Mouse (Mus musculus) v-Abl transformed pro-B cells (cell line): ENCODE measurements around the gene Ptpre.

Experiments
- in situ Hi-C, 2 experiments: fragments of 400-800 bp; cut with MboI; formaldehyde crosslinking; loops; one replicate each; pipeline ENCODE4 v1.15.1; 2025; ENCODE audit not compliant: unreplicated experiment in 2 of 2

Gene Ptpre

DNA sequence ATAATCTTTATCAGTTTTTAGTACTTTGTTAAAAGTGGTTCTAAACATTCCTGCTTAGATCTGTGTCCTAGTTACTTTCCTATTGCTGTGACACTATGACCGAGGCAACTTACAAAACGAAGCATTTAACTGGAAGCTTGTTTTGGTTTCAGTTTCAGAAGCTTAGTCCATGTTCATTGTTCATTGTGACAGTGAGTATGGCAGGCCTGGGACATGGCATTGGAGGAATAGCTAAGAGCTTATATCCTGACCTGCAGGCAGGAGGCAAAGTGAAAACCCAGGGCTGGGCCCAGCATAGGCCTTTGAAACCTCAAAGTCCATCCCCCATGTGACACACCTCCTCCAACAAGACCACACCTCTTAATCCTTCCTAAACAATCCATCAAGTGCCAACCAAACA, 8.2 kb upstream of the Ptpre start:
- in situ Hi-C loops: no loop called here

DNA sequence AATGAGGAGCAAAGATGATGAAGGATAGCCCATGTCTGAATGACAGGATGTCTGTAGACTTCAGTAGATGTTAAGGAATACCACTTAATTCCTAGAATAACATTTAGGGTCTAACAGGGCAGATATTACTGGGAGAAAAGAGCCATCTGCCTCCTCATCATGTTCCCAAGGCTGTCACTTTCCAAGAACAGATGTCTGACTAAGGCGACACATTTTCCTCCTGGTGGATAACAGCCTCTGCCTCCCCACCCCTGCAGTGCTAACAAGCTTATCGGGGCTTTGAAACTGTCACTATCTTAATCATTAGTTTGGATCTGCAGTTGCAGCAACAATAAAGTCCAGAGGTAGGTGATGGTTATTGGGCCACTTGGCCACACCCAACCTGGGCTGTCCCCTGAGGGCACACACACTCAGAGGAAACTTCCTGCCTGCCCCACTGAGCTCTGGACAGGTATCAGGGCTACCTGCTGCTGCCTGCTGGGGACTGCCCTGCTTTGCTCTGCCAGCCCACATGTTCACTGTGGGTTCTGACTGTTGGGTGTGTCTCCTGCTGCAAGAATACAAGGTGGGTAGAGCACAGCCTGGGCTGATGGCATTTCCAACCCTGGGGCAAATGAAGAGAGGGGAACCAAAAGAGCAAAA, 2.6 kb upstream of the Ptpre start:
- in situ Hi-C loops: loop anchor here (5.0 kb wide), 2 partner anchors 32 to 93 kb away; no protein-coding TSS in a partner anchor

DNA sequence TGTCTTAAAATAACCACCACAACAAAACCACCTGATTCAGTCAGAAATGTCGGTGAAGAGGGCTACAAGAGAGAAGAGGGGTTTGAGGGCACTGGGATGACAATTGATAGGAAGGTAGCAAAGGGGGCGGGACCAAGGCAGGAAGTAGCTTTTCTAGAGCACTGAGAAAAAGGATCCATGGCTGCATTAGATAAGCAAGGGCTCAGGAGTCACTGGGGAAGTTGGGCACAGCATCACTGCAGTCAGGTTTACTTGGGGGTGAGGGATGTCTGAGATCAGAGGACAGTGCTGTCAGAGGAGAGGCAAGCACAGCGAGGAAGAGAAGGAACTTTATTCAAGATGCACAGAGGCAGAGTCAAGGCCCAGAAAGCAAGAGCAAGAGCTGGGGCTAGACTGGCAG, 1.4 kb upstream of the Ptpre start:
- in situ Hi-C loops: loop anchor here (5.0 kb wide), 2 partner anchors 34 to 91 kb away; no protein-coding TSS in a partner anchor

DNA sequence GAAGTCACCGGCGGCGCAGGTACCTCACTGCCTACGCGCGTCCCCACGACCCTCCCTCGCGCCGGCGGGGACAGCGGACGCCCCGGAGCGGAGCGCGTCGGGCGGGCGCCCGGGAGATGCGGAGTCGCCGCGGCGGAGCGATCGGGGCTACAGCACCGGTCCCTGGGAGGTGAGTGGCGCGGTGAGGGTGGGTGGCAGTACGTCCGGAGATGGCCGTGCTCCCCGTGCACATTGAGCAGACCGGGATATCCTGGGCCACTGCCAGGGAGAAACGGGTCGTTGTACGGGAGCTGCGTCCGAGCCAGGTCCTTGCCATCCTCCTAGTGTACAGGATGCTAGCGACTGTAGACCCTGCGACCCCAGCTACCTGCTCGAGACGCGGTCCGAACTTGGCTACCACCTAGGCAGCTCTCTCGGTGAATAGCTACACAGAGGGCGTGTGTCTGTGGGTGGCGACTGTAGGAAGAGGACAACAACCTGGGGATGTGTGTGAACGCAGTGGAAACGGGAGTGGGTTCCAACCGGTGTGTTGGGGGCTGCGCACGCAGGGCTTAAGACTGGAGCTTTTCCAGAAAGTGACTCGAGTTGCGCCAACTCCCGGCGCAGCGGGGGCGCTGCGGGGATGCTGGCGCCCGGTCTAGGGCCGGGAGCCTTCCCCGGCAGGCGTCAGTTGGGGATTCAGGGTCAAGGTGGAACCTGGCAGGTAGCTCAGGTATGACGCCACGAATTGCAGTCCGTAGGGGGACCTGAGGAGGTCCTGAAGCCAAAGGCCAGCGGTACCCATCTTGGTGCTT, 864 bp downstream of the Ptpre start:
- in situ Hi-C loops: loop anchor here (5.0 kb wide), 2 partner anchors 36 to 89 kb away; no protein-coding TSS in a partner anchor

DNA sequence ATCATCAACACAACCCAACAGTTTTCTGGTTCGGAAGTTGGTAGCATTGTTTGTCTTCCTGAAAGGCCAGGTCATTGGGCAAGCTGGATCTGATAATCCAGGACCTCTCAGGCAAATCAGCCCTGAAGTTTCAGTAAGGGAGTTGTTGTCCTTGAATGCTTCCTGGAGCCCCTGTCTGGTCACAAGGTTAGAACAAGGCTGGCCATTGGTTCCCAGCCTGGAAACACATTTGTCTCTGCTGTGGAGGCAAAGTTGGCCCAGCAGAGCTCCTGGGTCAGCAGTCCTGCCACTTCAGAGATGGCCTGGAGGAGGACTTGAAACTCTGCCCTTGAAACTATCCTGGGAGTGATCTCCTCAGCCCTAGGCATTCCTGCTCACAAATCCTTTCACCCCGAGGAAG, 2.1 kb downstream of the Ptpre start:
- in situ Hi-C loops: loop anchor here (5.0 kb wide), 2 partner anchors 37 to 88 kb away; no protein-coding TSS in a partner anchor

GRCm38 (mm10) chr7:135542235-135542634, 5.0 kb downstream of the Ptpre start:
- in situ Hi-C loops: no loop called here

- in situ Hi-C loops: no loop called here
Observed at GRCm38 (mm10) chr7:135543033-135543432, 5.8 kb downstream of the Ptpre start.

DNA sequence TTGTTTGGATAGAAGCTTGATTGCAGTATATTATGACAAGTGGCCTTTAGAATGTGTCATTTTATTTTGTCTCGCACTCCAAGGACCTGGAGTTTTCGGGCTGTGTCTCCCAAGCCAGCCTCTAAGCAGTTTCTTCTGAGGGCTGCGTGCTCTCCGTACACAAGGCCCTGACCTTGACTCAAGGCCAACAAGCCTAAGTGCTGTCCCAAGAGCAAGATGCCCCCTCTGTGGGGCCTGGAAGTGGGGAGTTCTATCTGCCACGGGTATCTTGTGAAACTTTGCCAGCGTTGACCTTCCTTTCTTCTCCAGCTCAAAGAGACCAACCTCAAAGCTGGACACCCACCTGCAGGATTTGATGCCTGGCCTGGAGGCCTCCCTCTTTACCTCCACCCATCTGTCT, 7.0 kb downstream of the Ptpre start:
- in situ Hi-C loops: no loop called here

DNA sequence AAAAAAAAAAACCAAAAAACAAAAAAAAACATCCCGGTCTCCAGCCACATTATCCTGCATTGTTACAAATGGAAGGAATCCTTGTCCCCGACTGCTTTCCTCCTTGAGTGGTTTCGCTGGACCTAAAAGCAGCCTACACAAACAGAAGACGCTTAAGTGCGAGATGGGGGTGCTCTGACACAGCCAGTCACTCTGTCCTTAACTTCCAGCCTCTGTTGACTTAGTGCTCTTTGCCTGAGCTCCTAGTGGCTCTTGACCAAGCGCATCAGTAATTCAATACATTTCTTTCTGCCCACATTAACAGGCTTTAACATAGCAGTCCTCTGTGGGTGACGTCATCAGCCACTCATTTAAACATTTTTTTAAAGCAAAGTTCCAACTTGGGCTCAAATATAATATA, 8.7 kb downstream of the Ptpre start:
- in situ Hi-C loops: no loop called here

DNA sequence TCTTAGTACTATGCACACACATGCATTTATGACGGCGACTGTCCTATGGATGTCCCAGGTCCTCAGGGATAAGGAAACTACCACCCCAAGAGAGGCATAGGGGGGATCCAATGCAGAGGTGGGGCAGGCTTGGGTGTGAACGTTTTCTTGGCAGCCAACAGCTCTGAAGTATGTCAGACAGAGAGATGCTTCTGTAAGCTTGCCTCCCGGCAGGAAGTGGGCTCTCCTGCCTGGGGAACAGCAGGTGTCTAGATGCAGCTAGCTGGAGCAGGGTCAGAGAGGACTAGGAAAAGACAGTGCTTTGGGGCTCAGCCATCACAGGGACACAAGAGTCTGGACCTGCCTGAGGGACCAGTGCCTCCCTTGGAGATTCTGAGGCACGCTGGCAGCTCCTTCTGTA, 9.2 kb downstream of the Ptpre start:
- in situ Hi-C loops: no loop called here

DNA sequence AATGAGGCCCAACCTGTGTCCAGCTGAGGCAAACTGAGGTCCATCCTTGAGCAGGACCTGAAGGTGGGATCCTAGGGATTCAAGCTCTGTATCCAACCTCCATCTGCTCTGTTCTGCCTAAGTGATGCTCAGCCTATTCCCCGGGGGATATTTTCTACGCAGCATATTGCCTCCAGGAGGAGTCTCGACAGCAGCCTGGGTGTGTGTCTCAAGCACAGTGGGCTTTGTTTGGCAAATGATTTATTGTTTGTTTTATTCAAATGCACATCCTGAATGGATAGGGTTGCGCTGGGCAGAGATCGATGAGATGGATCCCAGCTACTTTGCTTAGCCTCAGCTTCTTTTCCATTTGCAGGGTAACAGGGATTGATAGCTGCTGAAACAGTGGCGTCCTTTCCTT, 11.2 kb downstream of the Ptpre start:
- in situ Hi-C loops: no loop called here

DNA sequence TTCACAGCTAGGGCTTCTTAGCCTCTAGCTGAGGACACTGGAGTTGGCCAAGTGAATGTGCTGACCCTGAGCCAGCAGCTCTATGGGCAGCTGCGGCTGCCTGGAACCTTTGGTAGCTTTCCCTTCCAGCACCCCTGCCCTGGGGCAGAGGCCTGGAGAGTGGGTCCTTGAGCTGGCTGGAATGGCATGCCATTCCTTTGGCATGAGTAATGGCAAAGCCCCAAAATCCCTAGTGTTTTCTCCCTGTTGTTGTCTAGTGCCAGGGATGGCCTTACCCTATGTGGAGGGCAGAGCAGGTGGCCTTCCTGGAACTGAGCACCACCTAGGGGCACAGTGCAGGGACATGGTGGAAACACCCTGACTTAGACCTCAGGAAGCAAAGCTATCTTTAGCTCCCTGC, 14.3 kb downstream of the Ptpre start:
- in situ Hi-C loops: no loop called here

DNA sequence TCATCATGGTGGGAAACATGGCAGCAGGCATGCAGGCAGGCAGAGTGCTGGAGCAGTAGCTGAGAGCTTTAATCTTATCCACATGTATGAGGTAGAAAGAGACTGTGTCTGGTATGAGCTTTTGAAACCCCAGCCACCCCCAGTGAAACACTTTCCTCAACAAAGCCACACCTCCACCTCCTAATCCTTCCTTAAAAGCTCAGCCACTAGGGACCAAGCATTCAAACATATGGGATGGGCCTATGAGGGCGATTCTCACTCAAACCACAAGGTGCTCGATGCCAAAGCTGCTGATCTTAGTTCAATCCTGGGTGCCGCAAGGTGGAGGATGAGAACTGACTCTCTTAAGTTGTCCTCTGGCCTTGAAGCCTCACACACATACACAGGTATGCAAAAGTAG, 16.3 kb downstream of the Ptpre start:
- in situ Hi-C loops: no loop called here

- in situ Hi-C loops: no loop called here
Observed at GRCm38 (mm10) chr7:135556663-135557402, 19.6 kb downstream of the Ptpre start.

GRCm38 (mm10) chr7:135560280-135560679, 23.0 kb downstream of the Ptpre start:
- in situ Hi-C loops: no loop called here

- in situ Hi-C loops: no loop called here
Observed at GRCm38 (mm10) chr7:135564022-135564421, 26.7 kb downstream of the Ptpre start.

DNA sequence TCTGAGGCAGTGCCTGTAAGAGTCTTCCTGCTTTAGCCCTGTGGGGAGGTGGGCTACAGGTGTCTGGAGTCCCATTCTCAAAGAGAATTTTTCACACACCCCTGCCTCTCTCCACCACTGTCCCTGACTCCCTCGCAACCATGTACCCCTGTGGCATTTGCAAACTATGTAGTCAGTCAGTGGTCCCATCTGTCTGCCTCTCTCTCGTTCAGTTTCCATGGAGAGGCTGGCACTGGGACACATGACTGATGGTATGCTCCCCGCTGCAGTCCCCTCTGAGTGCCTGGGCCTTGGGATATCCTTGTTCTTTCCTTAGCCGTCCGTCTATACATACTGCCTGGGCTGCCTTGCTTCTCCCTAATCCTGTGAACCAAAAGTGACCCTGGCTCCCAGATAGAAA, 28.7 kb downstream of the Ptpre start:
- in situ Hi-C loops: no loop called here

GRCm38 (mm10) chr7:135567582-135567981, 30.3 kb downstream of the Ptpre start:
- in situ Hi-C loops: no loop called here

GRCm38 (mm10) chr7:135568550-135568949, 31.3 kb downstream of the Ptpre start:
- in situ Hi-C loops: no loop called here

- in situ Hi-C loops: no loop called here
Observed at GRCm38 (mm10) chr7:135571392-135571791, 34.1 kb downstream of the Ptpre start.

DNA sequence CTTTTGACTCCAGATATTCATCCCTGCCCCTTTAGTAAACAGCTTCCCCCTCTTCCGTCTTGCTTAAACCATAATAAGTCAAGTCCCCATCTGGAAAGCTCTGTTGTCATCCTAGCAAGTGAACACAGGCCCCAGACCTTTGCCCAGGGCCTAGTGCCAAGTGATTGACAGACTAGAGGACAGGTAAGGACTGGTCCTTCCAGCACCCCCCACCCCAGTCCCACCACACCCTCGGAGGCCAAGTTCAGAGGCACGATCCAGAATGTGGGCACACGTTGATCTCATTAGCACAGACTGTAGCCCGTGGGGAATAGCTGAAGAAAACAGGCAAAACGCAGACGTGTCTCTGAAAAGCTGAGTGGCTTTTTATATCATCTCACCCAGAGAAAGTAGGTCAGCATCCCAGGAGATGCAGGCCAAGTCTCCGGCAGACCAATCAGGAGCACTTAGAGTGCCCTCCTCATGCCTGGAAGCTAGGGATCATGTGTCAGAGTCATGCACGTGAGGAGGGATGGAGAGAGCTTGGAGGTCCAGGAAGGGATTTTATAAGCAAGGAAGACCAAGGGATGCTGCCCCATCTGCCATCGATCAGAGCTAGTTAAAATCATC, 34.8 kb downstream of the Ptpre start:
- in situ Hi-C loops: no loop called here
